Mouse (Mus musculus): ENCODE measurements around the gene Axl. TPM values are rescaled to one million over a fixed set of nuclear protein-coding genes. Genes with fewer than 3 reads are reported as not detected.

The Axl gene
- polyA plus RNA-seq, 1 experiment: 75.0 TPM

DNA sequence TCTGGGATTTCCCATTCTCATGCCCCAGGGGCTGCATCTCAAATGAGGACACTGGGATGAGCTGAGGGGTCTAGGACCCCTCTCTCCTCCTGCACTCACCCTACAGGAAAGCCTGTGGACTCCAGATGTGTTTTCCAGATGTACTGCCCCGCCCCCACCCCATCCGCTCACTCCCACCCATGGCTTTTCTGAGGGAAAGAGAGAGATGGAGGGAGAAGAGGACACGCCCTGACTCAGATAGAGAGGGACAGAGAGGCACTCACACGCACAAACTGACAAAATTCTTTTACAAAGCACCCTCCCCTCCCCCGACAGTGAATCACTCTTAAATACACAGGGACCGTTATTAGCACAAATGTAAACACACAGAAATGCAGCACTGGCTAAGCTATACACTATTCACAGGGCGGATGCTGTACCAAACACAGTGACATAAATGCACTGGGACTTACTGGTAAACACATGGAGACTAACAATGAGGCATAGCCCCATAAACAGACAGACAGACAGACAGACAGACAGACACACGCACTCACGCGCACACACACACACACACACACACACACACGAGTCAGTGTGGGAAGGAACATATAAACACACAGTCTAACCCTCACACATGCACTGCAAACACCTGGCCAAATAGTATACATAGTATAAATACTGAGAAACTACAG, 6.4 kb downstream of the Axl start:
- Histone ChIP-seq H3K27ac (ENCODE audit: control insufficient read depth, insufficient read depth, low read length) (no peak overlapping the region), H3K4me1 (replicated peaks; ENCODE audit: control insufficient read depth, insufficient read depth, low read length) (peaks cover 25% of the 10 kb centered on the region), H3K4me3 (ENCODE audit: control insufficient read depth, insufficient read depth, low read length) (no peak overlapping the region), H3K27me3 (ENCODE audit: control insufficient read depth, insufficient read depth, low read length) (no peaks in the 10 kb centered on the region), H3K36me3 (ENCODE audit: control insufficient read depth, insufficient read depth, low read length) (no peaks in the 10 kb centered on the region)
- DNase-seq: no peak
- TF ChIP-seq POLR2A (IDR thresholded peaks at IDR 0.05; ENCODE audit: control insufficient read depth, extremely low read depth, insufficient read depth, low read length, poor library complexity) (no peak), CTCF (IDR thresholded peaks at IDR 0.05; ENCODE audit: borderline replicate concordance, control insufficient read depth, extremely low read depth, insufficient read depth, low read length, poor library complexity) (no peak)
- WGBS: 21% methylated on average over 11 of the region's 11 CpGs

DNA sequence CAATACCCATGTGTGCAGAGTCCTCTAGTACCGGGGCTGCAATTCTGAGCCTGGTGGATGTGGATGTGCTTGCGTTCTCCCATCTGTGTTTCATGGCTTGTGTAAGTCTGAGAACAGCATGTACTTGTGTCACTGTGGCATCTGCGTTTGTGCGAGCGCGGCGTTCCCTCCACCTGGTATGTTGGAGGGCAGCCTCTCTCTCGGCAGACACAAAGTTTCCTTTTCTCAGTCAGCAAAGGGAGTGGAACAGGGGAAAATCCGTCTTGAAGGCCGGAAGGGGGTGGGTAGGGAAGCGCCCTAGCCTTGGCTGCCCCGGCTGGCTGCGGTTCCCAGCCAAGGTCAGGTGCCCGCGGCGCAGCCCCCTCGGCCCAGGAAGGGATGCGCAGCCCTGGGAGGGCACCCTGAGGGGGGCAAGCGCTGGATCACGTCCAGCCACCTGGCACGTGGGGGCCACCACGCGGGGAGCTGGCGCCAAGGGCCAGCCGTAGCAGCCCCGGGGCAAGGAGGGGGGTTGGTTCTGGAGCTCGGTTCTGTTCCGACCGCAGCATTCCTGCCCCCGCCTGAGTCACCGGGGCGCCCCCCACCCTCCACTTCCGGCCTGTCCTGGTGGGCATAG, 7.1 kb downstream of the Axl start:
- H3K27ac ChIP-seq (ENCODE audit: control insufficient read depth, insufficient read depth, low read length): no peak overlapping the region
- H3K27me3 ChIP-seq (ENCODE audit: control insufficient read depth, insufficient read depth, low read length): no peaks in the 10 kb centered on the region
- WGBS: 2% methylated on average over 33 of the region's 33 CpGs
- peaks cover 25% of the 10 kb centered on the region for H3K4me1 ChIP-seq (replicated peaks; ENCODE audit: control insufficient read depth, insufficient read depth, low read length)
- TF ChIP-seq CTCF (IDR thresholded peaks at IDR 0.05; ENCODE audit: borderline replicate concordance, control insufficient read depth, extremely low read depth, insufficient read depth, low read length, poor library complexity): no peak
- TF ChIP-seq POLR2A (IDR thresholded peaks at IDR 0.05; ENCODE audit: control insufficient read depth, extremely low read depth, insufficient read depth, low read length, poor library complexity): no peak
- peak overlapping the region; percentile 35 for H3K4me3 ChIP-seq (ENCODE audit: control insufficient read depth, insufficient read depth, low read length)
- DNase-seq: peak; percentile 30
- H3K36me3 ChIP-seq (ENCODE audit: control insufficient read depth, insufficient read depth, low read length): no peaks in the 10 kb centered on the region

DNA sequence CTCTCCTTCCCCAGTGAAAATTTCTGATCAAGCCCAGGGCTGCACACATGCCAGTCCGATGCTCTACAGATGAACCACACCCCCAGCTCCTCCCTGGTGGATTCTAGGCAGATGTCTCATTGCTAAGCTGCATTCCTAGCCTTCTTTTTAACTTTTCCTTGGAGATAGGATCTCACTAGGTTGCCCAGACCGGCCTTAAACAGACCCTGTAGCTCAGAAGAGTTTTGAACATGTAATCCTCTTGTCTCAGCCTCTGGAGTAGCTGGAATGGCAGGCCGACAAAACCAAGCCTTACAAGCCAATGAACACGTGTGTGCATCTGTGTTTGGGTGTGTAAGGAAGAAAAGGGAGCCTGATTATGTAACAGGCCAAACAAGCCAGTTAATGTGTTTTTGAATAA, 7.8 kb downstream of the Axl start:
- no peak overlapping the region for H3K27ac ChIP-seq (ENCODE audit: control insufficient read depth, insufficient read depth, low read length)

DNA sequence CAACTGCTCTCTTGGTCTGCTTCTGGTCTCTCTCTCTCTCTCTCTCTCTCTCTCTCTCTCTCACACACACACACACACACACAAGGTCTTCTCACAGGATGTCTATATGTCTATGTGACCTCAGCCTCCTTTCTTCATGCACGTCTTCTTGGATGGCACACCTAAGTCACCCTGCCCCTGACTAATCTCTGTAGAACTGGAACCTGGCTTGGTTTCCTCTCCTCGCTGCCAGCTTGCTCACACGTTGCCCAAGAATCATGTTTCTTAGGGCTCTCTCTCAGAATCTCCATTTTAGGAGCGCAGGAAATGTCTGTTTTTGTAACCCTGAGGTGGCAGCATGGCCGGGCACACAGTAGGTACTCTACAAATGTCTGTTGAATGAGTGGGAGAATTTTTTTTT, 8.5 kb downstream of the Axl start:
- Histone ChIP-seq H3K36me3 (ENCODE audit: control insufficient read depth, insufficient read depth, low read length) (no peaks in the 10 kb centered on the region), H3K27me3 (ENCODE audit: control insufficient read depth, insufficient read depth, low read length) (no peaks in the 10 kb centered on the region), H3K27ac (ENCODE audit: control insufficient read depth, insufficient read depth, low read length) (no peak overlapping the region), H3K4me3 (ENCODE audit: control insufficient read depth, insufficient read depth, low read length) (no peak overlapping the region), H3K4me1 (replicated peaks; ENCODE audit: control insufficient read depth, insufficient read depth, low read length) (peaks cover 25% of the 10 kb centered on the region)
- no peak for DNase-seq
- WGBS: 89% methylated on average over 5 of the region's 5 CpGs
- no peak for TF ChIP-seq CTCF (IDR thresholded peaks at IDR 0.05; ENCODE audit: borderline replicate concordance, control insufficient read depth, extremely low read depth, insufficient read depth, low read length, poor library complexity)
- TF ChIP-seq POLR2A (IDR thresholded peaks at IDR 0.05; ENCODE audit: control insufficient read depth, extremely low read depth, insufficient read depth, low read length, poor library complexity): no peak

More for the DNA sequence above, 7.8 kb downstream of the Axl start:
- WGBS: 80% methylated on average over 4 of the region's 4 CpGs
- TF ChIP-seq POLR2A (IDR thresholded peaks at IDR 0.05; ENCODE audit: control insufficient read depth, extremely low read depth, insufficient read depth, low read length, poor library complexity) (no peak), CTCF (IDR thresholded peaks at IDR 0.05; ENCODE audit: borderline replicate concordance, control insufficient read depth, extremely low read depth, insufficient read depth, low read length, poor library complexity) (no peak)
- Histone ChIP-seq H3K27me3 (ENCODE audit: control insufficient read depth, insufficient read depth, low read length) (no peaks in the 10 kb centered on the region), H3K36me3 (ENCODE audit: control insufficient read depth, insufficient read depth, low read length) (no peaks in the 10 kb centered on the region), H3K4me3 (ENCODE audit: control insufficient read depth, insufficient read depth, low read length) (no peak overlapping the region), H3K4me1 (replicated peaks; ENCODE audit: control insufficient read depth, insufficient read depth, low read length) (peaks cover 25% of the 10 kb centered on the region)
- no peak for DNase-seq

DNA sequence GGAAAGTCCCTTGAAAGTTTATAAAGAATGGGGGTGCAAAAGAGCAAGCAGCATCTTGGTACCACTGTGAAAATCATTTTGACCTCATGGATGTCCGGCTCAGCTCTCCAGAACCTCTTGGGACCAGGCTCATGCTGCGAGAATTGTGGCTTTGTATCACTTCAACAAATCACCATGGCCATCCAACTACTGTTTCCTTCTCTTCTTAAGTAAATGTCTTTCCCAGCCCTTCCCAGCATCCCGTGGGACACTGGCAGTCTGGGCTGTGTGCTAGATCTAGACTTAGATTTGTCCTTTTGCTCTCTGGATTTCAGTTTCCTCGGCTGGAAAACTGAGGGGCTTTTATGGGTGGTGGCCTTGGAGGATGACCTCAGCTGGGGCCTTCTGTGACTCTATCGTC, 20.3 kb downstream of the Axl start:
- WGBS: 93% methylated on average over 5 of the region's 5 CpGs
- Histone ChIP-seq H3K36me3 (ENCODE audit: control insufficient read depth, insufficient read depth, low read length) (no peaks in the 10 kb centered on the region), H3K27ac (ENCODE audit: control insufficient read depth, insufficient read depth, low read length) (no peak overlapping the region), H3K4me1 (replicated peaks; ENCODE audit: control insufficient read depth, insufficient read depth, low read length) (peaks cover 7% of the 10 kb centered on the region; the same call in 1 of the 2 replicates), H3K4me3 (ENCODE audit: control insufficient read depth, insufficient read depth, low read length) (no peak overlapping the region), H3K27me3 (ENCODE audit: control insufficient read depth, insufficient read depth, low read length) (no peaks in the 10 kb centered on the region)
- no peak for DNase-seq
- no peak for TF ChIP-seq POLR2A (IDR thresholded peaks at IDR 0.05; ENCODE audit: control insufficient read depth, extremely low read depth, insufficient read depth, low read length, poor library complexity)
- no peak for TF ChIP-seq CTCF (IDR thresholded peaks at IDR 0.05; ENCODE audit: borderline replicate concordance, control insufficient read depth, extremely low read depth, insufficient read depth, low read length, poor library complexity)

DNA sequence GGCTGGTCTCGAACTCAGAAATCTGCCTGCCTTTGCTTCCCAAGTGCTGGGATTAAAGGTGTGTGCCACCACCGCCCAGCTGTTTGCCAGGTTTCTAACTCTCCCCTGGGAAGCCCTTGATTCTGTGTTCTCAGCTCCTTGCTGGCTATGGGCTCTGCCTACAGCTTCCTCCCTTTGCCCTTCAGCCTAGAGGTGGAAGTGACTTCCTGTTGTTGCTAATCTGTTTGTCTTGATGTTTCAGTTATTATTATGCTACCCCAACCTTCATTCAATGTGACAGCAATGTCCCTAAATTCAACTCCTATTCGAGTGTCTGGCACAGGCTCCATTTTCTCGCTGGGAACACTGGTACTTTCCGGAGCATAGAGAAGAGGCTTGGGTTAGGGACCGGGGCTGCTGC, 22.4 kb downstream of the Axl start:
- no peak for DNase-seq
- no peak for TF ChIP-seq POLR2A (IDR thresholded peaks at IDR 0.05; ENCODE audit: control insufficient read depth, extremely low read depth, insufficient read depth, low read length, poor library complexity)
- no peak for TF ChIP-seq CTCF (IDR thresholded peaks at IDR 0.05; ENCODE audit: borderline replicate concordance, control insufficient read depth, extremely low read depth, insufficient read depth, low read length, poor library complexity)
- Histone ChIP-seq H3K4me1 (replicated peaks; ENCODE audit: control insufficient read depth, insufficient read depth, low read length) (peaks cover 7% of the 10 kb centered on the region; the same call in 1 of the 2 replicates), H3K36me3 (ENCODE audit: control insufficient read depth, insufficient read depth, low read length) (no peaks in the 10 kb centered on the region), H3K27me3 (ENCODE audit: control insufficient read depth, insufficient read depth, low read length) (no peaks in the 10 kb centered on the region), H3K27ac (ENCODE audit: control insufficient read depth, insufficient read depth, low read length) (no peak overlapping the region), H3K4me3 (ENCODE audit: control insufficient read depth, insufficient read depth, low read length) (no peak overlapping the region)
- 82% methylated on average over 6 of the region's 6 CpGs for WGBS
